Mouse (Mus musculus) kidney, adult 11 months (tissue): ENCODE measurements around the gene Rhbdf1.
A peak's percentile ranks its signal among the peaks of the same experiment; 100 is the strongest.

Source experiments
- DNase-seq: peaks from one replicate; pipeline ENCODE4 v3.0.0; 2022

Rhbdf1 gene

GRCm38 (mm10) chr11:32238093-32238860 lies 16.2 kb upstream of the Rhbdf1 start:
- DNase-seq: peak; percentile 73

GRCm38 (mm10) chr11:32237411-32237795 lies 15.3 kb upstream of the Rhbdf1 start:
- DNase-seq: no peak

- DNase-seq: no peak
These were observed 14.8 kb upstream of the Rhbdf1 start for GRCm38 (mm10) chr11:32236712-32237410.

- DNase-seq: no peak
These were observed 14.0 kb upstream of the Rhbdf1 start for GRCm38 (mm10) chr11:32236132-32236531.

- peak; percentile 84 for DNase-seq
These were observed 13.5 kb upstream of the Rhbdf1 start for GRCm38 (mm10) chr11:32235646-32236045.

- DNase-seq: no peak
These were observed 12.9 kb upstream of the Rhbdf1 start for GRCm38 (mm10) chr11:32234816-32235485.

- no peak for DNase-seq
These were observed 11.8 kb upstream of the Rhbdf1 start for GRCm38 (mm10) chr11:32233895-32234294.

GRCm38 (mm10) chr11:32232848-32233247 lies 10.7 kb upstream of the Rhbdf1 start:
- DNase-seq: no peak

GRCm38 (mm10) chr11:32231125-32231524 lies 9.0 kb upstream of the Rhbdf1 start:
- no peak for DNase-seq

- no peak for DNase-seq
These were observed 8.1 kb upstream of the Rhbdf1 start for GRCm38 (mm10) chr11:32230220-32230619.

- no peak for DNase-seq
These were observed 6.3 kb upstream of the Rhbdf1 start for GRCm38 (mm10) chr11:32228292-32228845.

- no peak for DNase-seq
These were observed 5.5 kb upstream of the Rhbdf1 start for GRCm38 (mm10) chr11:32227555-32227954.

- no peak for DNase-seq
These were observed 4.9 kb upstream of the Rhbdf1 start for GRCm38 (mm10) chr11:32227041-32227440.

GRCm38 (mm10) chr11:32226124-32226871 lies 4.2 kb upstream of the Rhbdf1 start, which contains the start of gene Mpg:
Gene Mpg (plus strand): TSS chr11:32226505.
- peak; percentile 85 for DNase-seq

GRCm38 (mm10) chr11:32225222-32226104 lies 3.4 kb upstream of the Rhbdf1 start:
- no peak for DNase-seq

GRCm38 (mm10) chr11:32224468-32225139 lies 2.5 kb upstream of the Rhbdf1 start:
- peak; percentile 80 for DNase-seq

- DNase-seq: no peak
These were observed 1.3 kb upstream of the Rhbdf1 start for GRCm38 (mm10) chr11:32223297-32223967.

- DNase-seq: peak; percentile 60
These were observed 582 bp upstream of the Rhbdf1 start for GRCm38 (mm10) chr11:32222570-32223194.

GRCm38 (mm10) chr11:32221225-32221950 lies 712 bp downstream of the Rhbdf1 start:
- no peak for DNase-seq
